Mouse (Mus musculus) testis, adult 2 months (tissue): Measurements from ENCODE around the gene Abcb9.

Source experiments
- CTCF ChIP-seq: fragments of 200-500 bp; IDR thresholded peaks from 2 replicates; pipeline ENCODE4 v1.5.1; 2012; ENCODE audit warnings: low read depth, mild to moderate bottlenecking, inconsistent platforms, low read length, moderate library complexity; ENCODE audit not compliant: control insufficient read depth, insufficient read depth, insufficient replicate concordance
- POLR2A ChIP-seq: fragments of 200-500 bp; IDR thresholded peaks from 2 replicates; pipeline ENCODE4 v1.6.1; 2012; ENCODE audit warnings: low read depth, mild to moderate bottlenecking, inconsistent platforms, low read length, moderate library complexity; ENCODE audit not compliant: control insufficient read depth

DNA sequence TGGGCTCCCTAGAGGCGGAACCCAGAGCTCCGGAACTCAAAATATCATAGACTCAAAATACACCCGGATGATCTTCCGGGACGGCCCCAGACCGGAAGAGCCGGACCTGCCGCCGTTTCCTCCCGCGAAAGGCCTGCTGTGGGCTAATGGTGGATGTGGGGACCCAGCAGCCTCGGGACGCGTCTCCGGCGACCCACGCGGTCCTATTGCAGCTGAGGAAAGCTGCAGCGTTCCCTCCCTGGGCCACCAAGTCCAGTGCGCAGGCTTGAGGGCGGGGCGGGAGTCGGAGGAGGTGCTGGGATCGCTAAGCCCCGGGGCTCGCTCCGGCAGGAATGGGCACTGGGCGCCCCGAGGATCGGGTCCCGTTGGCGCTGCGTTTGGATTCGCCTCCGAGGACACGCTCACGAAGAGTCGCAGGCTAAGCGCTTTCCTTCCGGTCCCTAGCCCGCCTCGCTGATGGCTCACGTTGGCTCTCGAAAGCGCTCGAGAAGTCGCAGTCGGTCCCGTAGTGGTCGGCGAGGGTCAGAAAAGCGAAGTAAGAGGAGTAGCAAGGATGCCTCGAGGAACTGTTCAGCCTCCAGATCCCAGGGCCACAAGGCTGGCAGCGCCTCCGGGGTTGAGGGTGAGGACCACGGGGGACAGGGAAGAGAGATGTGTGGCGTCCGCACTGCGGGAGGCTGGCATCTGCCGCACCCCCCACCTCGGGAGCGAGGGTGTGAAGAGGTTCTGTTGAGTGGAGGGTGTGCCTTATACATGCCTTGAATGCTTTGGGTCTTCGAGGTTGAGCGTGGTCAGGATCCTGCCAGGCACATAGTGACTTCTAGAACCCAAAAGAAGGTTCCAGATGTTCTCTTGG is 20.6 kb upstream of the Abcb9 start, which contains the start of gene Arl6ip4:
- TF ChIP-seq POLR2A (peak; percentile 58), CTCF (no peak)
